Mouse (Mus musculus): Measurements from ENCODE around the gene Gucd1. TPM values are rescaled to one million over a fixed set of nuclear protein-coding genes. Genes with fewer than 3 reads are reported as not detected.

The Gucd1 gene
- polyA plus RNA-seq, 1 experiment from 2014 or later = 24.0 TPM

DNA sequence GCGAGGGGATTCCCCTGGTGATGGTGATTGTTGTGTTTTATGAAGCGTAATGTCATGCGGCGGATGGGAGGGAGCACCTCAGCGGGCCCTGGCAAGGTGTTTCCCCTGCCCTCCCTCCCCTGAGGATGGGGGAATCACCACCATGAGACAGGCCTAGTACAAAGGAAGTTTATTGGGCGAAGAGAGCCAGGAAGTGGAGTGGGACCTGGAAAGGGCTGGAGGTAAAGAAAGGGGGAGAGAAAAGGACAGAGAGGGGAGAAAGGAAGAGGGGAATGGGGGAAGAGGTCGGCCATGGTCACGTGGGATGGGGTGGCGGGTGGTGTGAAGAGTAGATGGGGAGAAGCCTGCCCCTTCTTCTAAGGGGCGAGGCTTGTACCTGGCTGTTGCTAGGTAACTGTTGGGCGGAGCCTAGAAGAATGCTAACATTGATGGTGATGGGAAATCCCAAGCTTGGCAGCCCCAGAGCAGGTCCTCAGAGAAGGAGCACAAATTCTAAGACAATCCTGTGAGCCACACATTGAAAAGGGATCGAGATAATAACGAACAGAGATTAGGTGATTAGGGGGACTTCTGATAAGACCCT, 71.2 kb downstream of the Gucd1 start:
- no peaks in the 10 kb centered on the region for H3K27me3 ChIP-seq (ENCODE audit: insufficient read depth, poor library complexity, severe bottlenecking)
- no peak for DNase-seq (ENCODE audit: low spot score)
- WGBS = 54% methylated on average over 13 of the region's 13 CpGs
- H3K4me1 ChIP-seq = peaks cover 87% of the 10 kb centered on the region
- H3K9me3 ChIP-seq = no peaks in the 10 kb centered on the region
- no peaks in the 10 kb centered on the region for H3K36me3 ChIP-seq
- 0 out of 2 replicates have a peak overlapping the region, but pooled peaks have one; percentile 19 for H3K27ac ChIP-seq
- no peak overlapping the region for H3K4me3 ChIP-seq

DNA sequence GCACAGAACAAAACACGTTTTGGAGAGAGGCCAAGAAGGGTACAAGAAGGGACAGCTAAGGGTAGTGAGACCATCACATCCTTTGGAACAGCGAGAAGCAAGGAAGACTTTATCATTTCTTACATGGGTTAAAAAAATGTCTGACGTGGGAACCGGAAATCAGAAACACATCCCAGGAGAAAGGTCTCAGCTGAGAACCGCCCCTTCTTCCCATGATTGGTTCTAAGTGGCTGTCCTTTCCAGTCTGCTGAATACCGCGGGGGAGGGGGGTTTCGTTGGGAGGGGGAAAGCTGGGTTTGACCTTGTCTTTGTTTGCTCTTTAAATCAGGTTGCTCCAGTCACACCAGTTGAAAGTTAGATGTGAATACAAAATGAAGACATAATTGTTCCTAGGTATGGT, 72.7 kb downstream of the Gucd1 start:
- peaks cover 73% of the 10 kb centered on the region for H3K4me1 ChIP-seq
- 46% methylated on average over 8 of the region's 8 CpGs for WGBS
- no peak overlapping the region for H3K4me3 ChIP-seq
- no peaks in the 10 kb centered on the region for H3K9me3 ChIP-seq
- DNase-seq (ENCODE audit: low spot score) = no peak
- H3K27me3 ChIP-seq (ENCODE audit: insufficient read depth, poor library complexity, severe bottlenecking) = no peaks in the 10 kb centered on the region
- H3K36me3 ChIP-seq = no peaks in the 10 kb centered on the region
- peak overlapping the region; percentile 74; the same call in 1 of the 2 replicates for H3K27ac ChIP-seq

DNA sequence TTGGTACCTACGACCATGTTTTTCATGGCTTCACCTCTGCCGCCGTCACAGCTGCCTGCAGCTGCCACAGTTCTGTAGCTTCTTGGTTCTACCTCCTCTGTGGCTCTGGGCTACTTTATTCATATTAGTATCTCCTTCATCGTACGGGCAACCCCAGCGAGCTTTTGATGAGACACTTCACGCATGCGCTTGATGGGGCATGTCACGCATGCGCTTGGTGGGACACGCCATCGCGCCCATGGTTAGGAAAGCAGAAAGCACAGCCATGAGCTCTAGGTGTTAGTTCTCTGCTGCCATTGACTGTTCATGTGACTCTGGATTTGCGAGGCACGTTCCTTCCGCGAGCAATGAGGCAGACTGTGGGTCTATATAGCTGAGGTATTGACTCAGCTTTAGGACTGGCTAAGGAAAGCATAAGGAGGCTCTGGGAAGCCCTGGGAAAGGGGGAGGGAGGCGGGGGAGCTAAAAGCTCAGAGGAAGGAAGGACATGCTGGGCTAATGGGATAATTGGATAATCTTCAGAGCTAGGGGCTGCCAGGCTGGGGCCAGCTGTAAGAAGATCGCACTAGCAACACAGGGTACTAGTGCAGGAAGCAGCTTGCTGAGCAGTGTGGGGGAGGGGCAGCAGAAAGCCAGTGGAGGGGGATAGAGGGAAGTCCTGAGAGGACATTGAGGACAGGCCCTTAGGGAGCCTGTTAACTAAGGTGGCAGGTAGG, 73.5 kb downstream of the Gucd1 start:
- WGBS = 67% methylated on average over 19 of the region's 19 CpGs
- Histone ChIP-seq H3K4me3 (no peak overlapping the region; the same call in 1 of the 2 replicates), H3K4me1 (peaks cover 68% of the 10 kb centered on the region), H3K36me3 (no peaks in the 10 kb centered on the region), H3K9me3 (no peaks in the 10 kb centered on the region), H3K27me3 (ENCODE audit: insufficient read depth, poor library complexity, severe bottlenecking) (no peaks in the 10 kb centered on the region), H3K27ac (peak overlapping the region; percentile 74)
- no peak for DNase-seq (ENCODE audit: low spot score)

DNA sequence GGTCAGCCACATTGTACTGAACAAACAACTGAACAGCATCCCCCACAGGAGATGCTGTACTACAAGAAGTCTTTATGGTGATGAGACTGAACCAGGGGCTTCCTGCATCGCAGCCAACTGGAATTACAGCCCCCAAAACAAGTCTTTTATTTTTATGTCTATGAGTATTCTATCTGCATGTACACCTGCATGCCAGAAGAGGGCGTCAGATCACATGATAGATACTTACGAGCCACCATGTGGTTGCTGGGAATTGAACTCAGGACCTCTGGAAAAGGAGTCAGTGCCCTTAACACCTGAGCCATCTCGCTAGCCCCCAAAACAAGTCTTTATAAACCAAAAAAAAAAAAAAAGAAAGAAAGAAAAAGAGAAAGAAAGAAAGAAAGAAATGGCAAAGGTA, 74.8 kb downstream of the Gucd1 start:
- Histone ChIP-seq H3K4me1 (peaks cover 58% of the 10 kb centered on the region), H3K27me3 (ENCODE audit: insufficient read depth, poor library complexity, severe bottlenecking) (no peaks in the 10 kb centered on the region), H3K9me3 (no peaks in the 10 kb centered on the region), H3K27ac (no peak overlapping the region), H3K4me3 (no peak overlapping the region), H3K36me3 (no peaks in the 10 kb centered on the region)
- no peak for DNase-seq (ENCODE audit: low spot score)
- WGBS = 81% methylated on average over 4 of the region's 4 CpGs

DNA sequence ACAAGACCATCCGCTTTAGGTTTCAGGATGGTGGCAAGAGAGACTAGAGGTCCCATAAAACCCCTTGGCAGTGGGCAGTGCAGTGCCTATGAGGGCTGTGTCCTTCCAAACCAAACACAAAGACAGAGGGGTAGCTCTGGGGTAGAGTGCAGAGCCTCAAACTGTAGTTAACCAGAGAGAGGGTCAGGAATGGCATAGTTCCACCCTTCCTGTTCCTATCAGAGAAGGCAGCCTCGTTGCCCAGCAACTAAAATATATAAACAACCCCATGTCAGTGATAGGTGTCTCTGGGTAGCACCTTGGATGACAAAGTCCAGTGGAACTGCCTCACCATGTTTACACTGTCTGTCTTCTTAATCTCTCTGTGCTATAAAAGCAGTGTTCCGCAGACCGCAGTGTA, 76.0 kb downstream of the Gucd1 start:
- Histone ChIP-seq H3K36me3 (no peaks in the 10 kb centered on the region), H3K27ac (peak overlapping the region; percentile 26; the same call in 1 of the 2 replicates), H3K4me1 (peaks cover 47% of the 10 kb centered on the region), H3K4me3 (no peak overlapping the region), H3K27me3 (ENCODE audit: insufficient read depth, poor library complexity, severe bottlenecking) (0 out of 2 replicates have a peak, but pooled peaks cover 3% of the 10 kb centered on the region), H3K9me3 (no peaks in the 10 kb centered on the region)
- 50% methylated on average over 4 of the region's 4 CpGs for WGBS
- DNase-seq (ENCODE audit: low spot score) = peak; percentile 73

DNA sequence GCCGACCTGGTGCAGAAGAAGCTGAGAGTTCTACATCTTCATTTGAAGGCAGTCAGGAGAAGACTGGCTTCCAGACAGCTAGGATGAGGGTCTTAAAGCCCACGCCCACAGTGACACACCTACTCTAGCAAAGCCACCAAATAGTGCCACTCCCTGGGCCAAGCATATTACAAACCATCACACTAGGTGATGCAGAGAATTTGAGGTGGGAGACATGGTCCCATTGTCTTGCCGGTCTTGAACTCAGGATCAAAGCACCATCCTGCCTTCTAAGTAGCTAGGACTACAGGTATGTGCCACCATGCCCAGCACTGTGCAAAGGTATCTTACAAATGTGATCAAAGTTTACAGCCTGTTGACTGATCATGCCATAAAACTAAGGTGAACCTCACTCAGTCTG, 77.0 kb downstream of the Gucd1 start:
- peak; percentile 63 for DNase-seq (ENCODE audit: low spot score)
- 0 out of 2 replicates have a peak, but pooled peaks cover 3% of the 10 kb centered on the region for H3K27me3 ChIP-seq (ENCODE audit: insufficient read depth, poor library complexity, severe bottlenecking)

DNA sequence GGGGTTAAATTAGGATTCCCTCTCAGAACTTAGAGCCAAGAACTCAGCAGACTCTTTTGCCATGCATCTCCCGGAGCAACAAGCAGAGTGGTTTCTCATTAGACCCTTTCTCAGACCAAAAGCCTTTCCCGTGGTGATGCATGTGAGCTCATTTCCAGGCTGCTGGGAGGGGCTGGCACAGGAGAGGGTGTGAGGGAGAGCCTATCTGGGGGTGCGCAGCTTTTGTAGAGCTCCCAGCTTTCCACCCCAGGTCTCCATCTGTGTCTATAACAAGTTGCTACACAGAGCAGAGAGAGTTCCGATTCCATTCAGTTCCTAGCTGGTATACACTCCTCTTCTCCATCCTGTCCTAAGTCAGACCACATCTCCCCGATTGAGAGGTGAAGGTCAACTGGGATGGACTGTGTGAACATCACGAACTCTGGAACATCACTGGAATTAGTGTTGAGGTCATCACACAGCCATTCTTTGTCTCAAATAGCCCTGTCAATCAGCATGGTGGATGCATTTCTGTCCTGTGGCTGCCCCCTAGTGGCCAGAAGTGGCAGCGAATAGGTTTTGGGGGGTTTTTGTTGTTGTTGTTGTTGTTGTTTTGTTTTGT, 78.5 kb downstream of the Gucd1 start:
- peaks cover 26% of the 10 kb centered on the region for H3K4me1 ChIP-seq
- no peaks in the 10 kb centered on the region for H3K9me3 ChIP-seq
- 49% methylated on average over 7 of the region's 7 CpGs for WGBS
- H3K36me3 ChIP-seq = no peaks in the 10 kb centered on the region
- peak overlapping the region; percentile 31; the same call in 1 of the 2 replicates for H3K27ac ChIP-seq
- H3K27me3 ChIP-seq (ENCODE audit: insufficient read depth, poor library complexity, severe bottlenecking) = 0 out of 2 replicates have a peak, but pooled peaks cover 3% of the 10 kb centered on the region
- no peak overlapping the region for H3K4me3 ChIP-seq
- DNase-seq (ENCODE audit: low spot score) = peak; percentile 72

More for the DNA sequence above, 77.0 kb downstream of the Gucd1 start:
- Histone ChIP-seq H3K9me3 (no peaks in the 10 kb centered on the region), H3K4me3 (no peak overlapping the region), H3K27ac (no peak overlapping the region), H3K36me3 (no peaks in the 10 kb centered on the region), H3K4me1 (peaks cover 40% of the 10 kb centered on the region)
- WGBS = 87% methylated on average over 3 of the region's 3 CpGs

DNA sequence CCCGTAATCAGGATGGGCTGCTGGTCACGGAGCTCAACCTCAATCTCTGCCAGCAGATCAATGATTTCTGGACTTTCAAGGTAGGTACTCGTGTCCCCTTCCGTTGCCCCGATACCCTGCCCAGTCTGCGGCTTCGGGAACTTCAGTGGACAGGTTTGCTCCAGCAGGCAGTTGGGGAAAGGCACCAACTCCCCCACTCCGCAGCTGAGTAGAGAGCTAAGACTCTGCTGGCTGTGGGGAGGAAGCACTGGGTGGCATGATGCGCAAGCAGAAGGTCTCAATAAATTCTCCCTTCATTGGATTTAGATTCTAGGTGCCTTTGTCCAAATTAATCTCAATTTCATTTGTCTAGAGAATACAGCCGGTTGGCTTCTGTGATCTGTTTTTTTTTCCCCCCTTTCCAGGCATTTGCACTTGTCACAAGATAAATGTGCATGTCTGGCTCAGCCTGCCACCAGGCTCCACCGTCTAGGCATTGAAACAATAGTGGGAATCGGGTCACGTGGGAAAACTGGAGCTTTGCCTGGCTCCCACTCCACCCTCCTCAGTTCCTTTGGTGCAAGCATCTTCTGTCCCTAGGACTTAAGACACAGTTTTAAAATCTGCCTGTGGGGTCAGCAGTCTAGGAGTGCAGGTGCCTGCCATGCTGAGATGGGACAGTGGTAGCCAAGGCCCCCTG, 79.5 kb downstream of the Gucd1 start:
- Histone ChIP-seq H3K9me3 (no peaks in the 10 kb centered on the region), H3K4me1 (peaks cover 17% of the 10 kb centered on the region; the same call in 1 of the 2 replicates), H3K4me3 (no peak overlapping the region), H3K27ac (no peak overlapping the region), H3K36me3 (no peaks in the 10 kb centered on the region), H3K27me3 (ENCODE audit: insufficient read depth, poor library complexity, severe bottlenecking) (0 out of 2 replicates have a peak, but pooled peaks cover 3% of the 10 kb centered on the region)
- DNase-seq (ENCODE audit: low spot score) = no peak
- WGBS = 67% methylated on average over 13 of the region's 13 CpGs

DNA sequence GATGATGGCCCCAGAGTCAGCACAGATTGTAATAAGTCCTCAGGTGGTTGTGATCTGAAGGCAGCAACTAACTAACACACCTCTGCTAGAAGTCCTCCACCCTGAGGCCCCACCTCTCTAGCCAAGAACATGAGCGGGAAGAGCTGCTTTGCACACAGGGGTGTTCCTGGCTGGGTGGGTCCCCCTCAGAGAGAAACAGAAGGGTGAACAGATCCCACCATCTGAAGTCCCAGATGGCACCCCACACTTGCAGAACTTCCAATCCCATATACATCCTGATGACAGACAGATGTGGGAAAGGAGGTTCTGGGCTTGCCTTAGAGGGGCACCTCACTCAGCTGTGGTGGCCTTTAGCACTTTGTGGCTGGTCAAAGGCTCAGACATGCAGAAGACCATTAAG, 80.5 kb downstream of the Gucd1 start:
- Histone ChIP-seq H3K27me3 (ENCODE audit: insufficient read depth, poor library complexity, severe bottlenecking) (0 out of 2 replicates have a peak, but pooled peaks cover 3% of the 10 kb centered on the region), H3K27ac (0 out of 2 replicates have a peak overlapping the region, but pooled peaks have one; percentile 44), H3K4me3 (no peak overlapping the region), H3K36me3 (no peaks in the 10 kb centered on the region), H3K9me3 (no peaks in the 10 kb centered on the region), H3K4me1 (peaks cover 12% of the 10 kb centered on the region; the same call in 1 of the 2 replicates)
- no peak for DNase-seq (ENCODE audit: low spot score)
- 80% methylated on average over 1 of the region's 1 CpGs for WGBS

DNA sequence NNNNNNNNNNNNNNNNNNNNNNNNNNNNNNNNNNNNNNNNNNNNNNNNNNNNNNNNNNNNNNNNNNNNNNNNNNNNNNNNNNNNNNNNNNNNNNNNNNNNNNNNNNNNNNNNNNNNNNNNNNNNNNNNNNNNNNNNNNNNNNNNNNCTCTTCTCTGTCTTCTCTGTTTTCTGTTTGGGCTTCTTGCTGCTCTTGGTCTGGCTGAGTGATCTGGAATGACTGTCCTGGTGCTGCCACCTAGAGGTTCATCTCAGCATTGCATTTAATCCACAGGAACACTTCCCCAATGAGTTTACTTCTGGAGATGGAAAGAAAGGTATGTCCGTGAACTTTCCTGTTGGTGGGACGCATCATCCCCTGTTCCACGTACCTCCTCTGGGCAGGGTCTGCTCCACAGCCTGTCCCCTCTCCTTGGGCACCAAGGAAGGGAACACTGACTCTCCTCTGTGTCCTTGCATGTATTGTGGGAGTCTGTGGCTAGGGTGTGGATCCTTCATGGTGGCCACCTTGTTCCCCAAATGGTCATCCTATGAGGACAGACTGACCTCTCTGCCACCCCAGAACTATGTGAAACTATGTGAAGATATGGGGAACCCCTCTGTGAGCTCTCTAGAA, 81.1 kb downstream of the Gucd1 start:
- Histone ChIP-seq H3K9me3 (no peaks in the 10 kb centered on the region), H3K36me3 (0 out of 2 replicates have a peak, but pooled peaks cover under 1% of the 10 kb centered on the region), H3K4me1 (peaks cover 7% of the 10 kb centered on the region; the same call in 1 of the 2 replicates), H3K27ac (0 out of 2 replicates have a peak overlapping the region, but pooled peaks have one; percentile 44), H3K4me3 (no peak overlapping the region), H3K27me3 (ENCODE audit: insufficient read depth, poor library complexity, severe bottlenecking) (0 out of 2 replicates have a peak, but pooled peaks cover 3% of the 10 kb centered on the region)
- DNase-seq (ENCODE audit: low spot score) = peak; percentile 87
- 24% methylated on average over 3 of the region's 3 CpGs for WGBS

DNA sequence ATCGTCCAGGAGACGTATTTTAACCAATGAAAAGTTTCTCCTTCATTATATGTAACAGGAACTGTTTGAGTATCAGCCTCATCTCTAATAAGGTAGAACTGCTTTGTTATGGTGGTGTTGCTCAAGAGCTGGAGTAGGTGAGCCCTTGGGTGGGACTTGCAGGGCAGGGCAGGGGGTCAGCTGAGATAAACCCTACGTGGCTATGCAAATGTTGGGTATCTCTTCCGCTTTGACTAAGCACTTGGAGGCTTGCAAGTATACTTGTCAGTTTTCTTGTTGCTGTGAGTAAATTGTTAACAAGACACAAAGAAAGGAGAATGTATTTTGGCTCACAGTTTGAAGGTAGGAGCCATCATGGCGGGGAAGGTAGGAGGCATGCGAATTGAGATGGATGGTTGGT, 87.1 kb downstream of the Gucd1 start:
- Histone ChIP-seq H3K9me3 (no peaks in the 10 kb centered on the region), H3K4me1 (no peaks in the 10 kb centered on the region), H3K36me3 (0 out of 2 replicates have a peak, but pooled peaks cover 4% of the 10 kb centered on the region), H3K4me3 (no peak overlapping the region), H3K27me3 (ENCODE audit: insufficient read depth, poor library complexity, severe bottlenecking) (no peaks in the 10 kb centered on the region), H3K27ac (no peak overlapping the region)
- DNase-seq (ENCODE audit: low spot score) = no peak
- WGBS = 86% methylated on average over 6 of the region's 6 CpGs

DNA sequence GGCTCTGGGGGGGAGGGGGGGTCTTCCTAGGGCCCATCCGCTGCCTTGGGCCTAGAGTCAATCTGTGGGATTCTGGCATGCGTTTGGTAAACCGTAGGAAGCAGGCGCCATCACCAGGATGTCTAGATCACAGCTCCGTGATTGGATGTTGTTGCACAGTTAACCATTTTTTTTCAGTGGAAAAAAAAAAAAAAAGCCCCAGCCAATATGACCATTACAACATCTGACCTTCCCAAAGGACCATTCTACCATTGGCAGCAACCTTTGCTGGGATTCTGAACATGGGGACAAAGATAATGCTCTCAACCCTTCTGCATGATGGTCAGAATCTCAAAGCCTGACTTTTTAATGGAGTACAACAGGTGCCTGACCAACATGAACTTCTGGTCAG, 87.6 kb downstream of the Gucd1 start:
- no peak overlapping the region for H3K4me3 ChIP-seq
- no peaks in the 10 kb centered on the region for H3K9me3 ChIP-seq
- H3K4me1 ChIP-seq = no peaks in the 10 kb centered on the region
- no peak for DNase-seq (ENCODE audit: low spot score)
- WGBS = 87% methylated on average over 5 of the region's 5 CpGs
- H3K36me3 ChIP-seq = 0 out of 2 replicates have a peak, but pooled peaks cover 4% of the 10 kb centered on the region
- no peak overlapping the region for H3K27ac ChIP-seq
- H3K27me3 ChIP-seq (ENCODE audit: insufficient read depth, poor library complexity, severe bottlenecking) = no peaks in the 10 kb centered on the region
